Mouse (Mus musculus): ENCODE results near the gene Tgm1.

Tgm1 gene

GRCm38 (mm10) chr14:55713729-55714122 lies at the start of gene Tgm1:
Gene Tgm1, minus strand, starts transcription at chr14:55713926.
- no peak for DNase-seq (ENCODE audit: low spot score)

DNA sequence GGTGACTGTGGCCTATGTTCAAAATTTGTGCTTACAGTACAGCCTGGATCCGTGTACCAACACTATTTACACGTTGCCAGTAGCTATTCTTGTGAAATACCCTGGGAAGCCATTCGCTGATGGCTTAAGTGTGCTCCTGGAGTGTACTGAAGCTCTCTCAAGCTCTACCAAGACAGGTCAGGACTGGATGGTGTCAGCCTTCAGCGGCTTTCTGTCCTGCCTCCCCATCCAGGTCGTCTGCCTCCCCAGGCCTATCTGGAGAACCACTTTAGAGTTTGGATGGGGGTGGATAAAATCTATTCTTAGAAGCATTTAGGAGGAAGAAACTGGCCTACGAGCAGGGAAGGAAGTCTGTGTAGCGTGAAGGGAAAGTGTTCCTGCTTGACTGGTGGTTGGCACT lies 49.4 kb upstream of the Tgm1 start:
- no peak for DNase-seq (ENCODE audit: low spot score)

GRCm38 (mm10) chr14:55762001-55762821 lies 48.5 kb upstream of the Tgm1 start:
- DNase-seq (ENCODE audit: low spot score): peak; percentile 47

GRCm38 (mm10) chr14:55761163-55761562 lies 47.4 kb upstream of the Tgm1 start, which contains the start of gene Ltb4r2:
Gene Ltb4r2, plus strand, starts transcription at chr14:55761428.
- DNase-seq (ENCODE audit: low spot score): no peak

- DNase-seq (ENCODE audit: low spot score): peak; percentile 86
Observed at GRCm38 (mm10) chr14:55760156-55760555, 46.4 kb upstream of the Tgm1 start.

- DNase-seq (ENCODE audit: low spot score): no peak
Observed at GRCm38 (mm10) chr14:55758363-55758784, 44.6 kb upstream of the Tgm1 start, which contains the start of gene Cideb. Gene Cideb, minus strand, starts transcription at chr14:55758458.

DNA sequence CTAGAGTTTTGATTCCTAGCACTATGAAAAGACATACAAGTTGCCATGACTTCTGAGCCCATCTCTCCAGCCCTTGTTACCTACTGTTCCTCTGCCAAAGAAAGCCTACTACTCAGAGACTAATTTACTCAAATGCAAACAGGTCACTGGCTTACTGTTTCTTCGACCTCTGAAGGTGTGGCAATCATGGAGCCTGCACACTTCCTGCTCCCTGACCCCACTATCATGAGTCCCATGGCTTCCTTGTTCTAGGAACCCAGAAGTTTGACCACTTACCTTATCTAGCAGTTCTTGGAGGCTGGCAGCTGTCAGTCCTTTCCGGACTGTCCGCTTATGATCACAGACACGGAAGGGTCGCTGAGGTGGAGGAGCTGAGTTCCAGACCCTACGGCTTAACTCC lies 43.8 kb upstream of the Tgm1 start:
- DNase-seq (ENCODE audit: low spot score): no peak

DNA sequence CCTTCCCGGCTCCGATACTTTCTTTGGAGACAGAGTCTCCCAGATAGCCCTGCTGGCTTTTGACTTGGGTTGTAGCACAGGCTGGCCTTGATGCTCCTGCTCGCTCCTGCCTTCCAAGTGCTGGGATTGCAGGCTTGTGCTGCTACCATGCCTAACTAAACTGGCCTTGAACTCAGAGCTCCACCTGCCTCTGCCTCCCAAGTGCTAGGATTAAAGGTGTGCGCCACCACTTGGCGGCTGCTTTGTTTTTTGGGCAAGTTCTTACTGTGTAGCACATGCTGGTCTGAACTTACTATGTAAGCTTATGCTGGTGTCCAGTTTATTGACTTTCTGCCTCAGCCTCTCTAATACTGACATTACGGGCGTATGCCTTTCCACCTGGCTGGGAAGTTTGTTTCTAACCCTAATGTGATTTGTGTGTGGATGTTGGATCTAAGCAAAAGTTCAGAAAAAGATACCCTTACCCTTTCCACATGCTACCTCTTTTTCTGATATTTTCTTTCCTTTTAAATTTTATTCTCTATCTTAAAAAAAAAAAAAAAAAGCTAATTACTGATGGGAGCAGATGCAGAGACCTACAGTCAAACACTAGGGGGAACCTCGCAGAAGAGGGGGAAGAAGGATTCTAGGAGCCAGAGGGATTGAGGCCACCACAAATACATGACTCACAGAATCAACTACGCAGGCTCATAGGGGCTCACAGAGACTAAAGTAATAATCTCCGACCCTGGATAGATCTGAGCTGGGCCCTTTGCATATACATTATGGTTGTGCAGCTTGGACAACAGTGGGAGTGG lies 33.5 kb upstream of the Tgm1 start:
- DNase-seq (ENCODE audit: low spot score): no peak

DNA sequence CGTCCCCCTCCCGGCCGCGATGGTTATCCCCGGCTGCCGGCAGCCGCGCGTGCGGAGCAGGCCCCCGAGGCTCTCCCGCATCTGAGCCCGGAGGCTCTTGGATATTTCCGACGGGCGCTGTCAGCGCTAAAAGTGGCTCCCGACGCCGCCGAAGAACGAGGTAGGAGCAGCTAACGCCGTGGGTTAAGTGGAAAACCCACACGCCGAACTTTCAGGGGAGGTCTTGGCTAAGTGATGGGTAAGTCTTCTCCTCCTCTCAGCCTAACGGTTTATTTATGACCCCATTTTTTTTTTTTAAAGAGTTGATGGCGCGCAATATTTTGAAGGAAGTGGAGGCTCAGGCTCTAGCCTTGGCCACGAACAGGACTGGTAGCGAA lies 32.1 kb upstream of the Tgm1 start:
- no peak for DNase-seq (ENCODE audit: low spot score)

DNA sequence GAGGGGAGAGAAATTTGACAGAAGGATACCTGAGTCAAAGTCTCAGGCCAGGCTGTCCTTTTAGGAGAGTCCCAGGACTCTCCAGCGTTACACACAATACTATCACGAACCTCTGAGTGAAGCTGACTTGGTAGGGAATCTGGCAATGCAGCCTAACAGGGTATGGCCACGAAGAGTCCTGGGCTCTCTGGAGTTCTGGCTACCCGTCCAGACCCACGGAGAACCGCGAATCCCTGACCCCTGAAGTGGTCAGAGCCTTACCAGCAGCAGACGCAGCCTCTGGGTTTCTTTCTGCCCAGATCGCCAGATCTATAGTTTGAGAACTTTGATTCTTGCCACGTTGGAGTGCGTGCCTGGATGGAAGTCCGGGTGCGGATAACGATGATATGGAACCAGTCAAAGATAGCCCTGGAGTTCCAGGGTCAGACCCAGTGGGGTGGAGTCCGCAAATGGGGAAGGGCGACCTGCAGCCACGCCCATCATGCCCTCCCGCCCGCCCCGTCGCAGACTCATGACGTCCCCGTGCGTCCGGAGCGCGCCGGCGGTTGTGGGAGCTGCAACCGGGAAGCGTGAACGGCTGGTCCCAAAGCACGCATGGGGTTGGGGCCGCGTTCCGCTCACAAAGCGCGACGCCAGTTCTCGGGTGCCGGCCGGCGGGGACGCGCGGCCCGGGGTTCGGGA lies 31.6 kb upstream of the Tgm1 start, which contains the start of the genes Dhrs1 and Nop9:
TSS of gene Dhrs1 (minus strand) at position 511 of the 681 bp plus-strand sequence.
TSS of gene Nop9 (plus strand) at position 514 of the 681 bp plus-strand sequence.
- DNase-seq (ENCODE audit: low spot score): peak; percentile 89

DNA sequence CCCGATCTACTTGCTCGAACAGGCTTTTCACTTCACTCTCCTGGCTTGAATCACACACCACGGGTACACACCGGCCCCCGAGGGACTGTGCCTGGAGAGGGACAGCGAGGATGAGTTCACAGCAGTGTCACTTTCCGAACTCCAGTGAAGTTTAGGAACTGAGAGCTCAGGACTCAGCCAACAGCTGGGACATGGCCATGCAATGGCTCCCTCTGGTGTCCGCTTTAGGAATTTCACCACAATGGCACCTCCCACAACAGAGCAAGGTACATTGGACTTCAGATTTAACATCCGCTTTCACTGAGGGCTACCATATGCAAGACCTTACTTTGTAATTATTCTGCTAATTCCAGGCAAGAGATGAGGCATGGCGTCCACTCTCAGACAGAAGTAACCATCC lies 30.0 kb upstream of the Tgm1 start:
- peak; percentile 86 for DNase-seq (ENCODE audit: low spot score)

DNA sequence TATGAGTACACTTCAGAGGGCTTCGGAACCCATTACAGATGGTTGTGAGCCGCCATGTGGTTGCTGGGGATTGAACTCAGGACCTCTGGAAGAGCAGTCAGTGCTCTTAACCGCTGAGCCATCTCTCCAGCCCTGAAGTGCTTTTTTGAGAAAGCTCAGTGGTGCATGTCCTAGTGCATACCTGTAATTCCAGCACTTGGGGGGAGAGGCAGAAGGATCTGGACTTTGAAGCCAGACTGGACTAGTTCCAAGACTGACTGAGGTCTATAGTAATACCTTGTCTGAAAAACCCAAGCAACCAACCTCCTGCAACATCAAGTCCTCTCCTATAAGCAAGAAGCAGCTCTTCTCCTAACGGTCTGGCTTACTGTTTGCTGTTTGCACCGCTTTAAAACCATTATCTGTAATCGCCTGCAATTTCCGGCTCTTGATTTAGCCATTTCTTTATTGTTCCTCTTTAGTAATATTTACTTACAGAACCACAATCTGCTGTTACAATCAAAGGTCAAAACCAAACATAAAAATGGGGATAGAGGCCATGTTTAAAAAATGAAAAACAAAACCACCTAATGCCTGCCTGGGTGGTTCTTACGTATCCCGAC lies 23.5 kb upstream of the Tgm1 start:
- DNase-seq (ENCODE audit: low spot score): no peak

GRCm38 (mm10) chr14:55735758-55736157 lies 22.0 kb upstream of the Tgm1 start:
- no peak for DNase-seq (ENCODE audit: low spot score)

DNA sequence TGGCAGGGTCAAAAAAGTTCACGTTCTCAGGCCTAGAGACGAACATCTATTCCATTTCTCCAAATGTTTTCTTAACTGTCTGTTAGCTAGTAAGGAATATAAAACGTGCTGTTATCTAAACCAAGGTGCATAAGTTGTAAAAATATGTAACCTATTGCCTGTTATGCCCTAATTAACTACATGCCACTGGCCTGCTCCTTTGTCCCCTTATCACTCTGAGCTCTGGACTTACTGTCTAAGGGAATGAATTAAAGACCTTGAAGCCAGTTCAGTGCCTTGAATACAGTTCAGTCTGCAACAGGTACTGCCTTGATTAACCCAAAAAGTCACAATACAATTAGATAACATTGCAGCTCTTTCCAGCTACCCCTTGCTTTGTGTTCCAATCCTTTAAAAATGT lies 21.6 kb upstream of the Tgm1 start:
- DNase-seq (ENCODE audit: low spot score): no peak

- no peak for DNase-seq (ENCODE audit: low spot score)
Observed at GRCm38 (mm10) chr14:55734869-55735268, 21.1 kb upstream of the Tgm1 start.

DNA sequence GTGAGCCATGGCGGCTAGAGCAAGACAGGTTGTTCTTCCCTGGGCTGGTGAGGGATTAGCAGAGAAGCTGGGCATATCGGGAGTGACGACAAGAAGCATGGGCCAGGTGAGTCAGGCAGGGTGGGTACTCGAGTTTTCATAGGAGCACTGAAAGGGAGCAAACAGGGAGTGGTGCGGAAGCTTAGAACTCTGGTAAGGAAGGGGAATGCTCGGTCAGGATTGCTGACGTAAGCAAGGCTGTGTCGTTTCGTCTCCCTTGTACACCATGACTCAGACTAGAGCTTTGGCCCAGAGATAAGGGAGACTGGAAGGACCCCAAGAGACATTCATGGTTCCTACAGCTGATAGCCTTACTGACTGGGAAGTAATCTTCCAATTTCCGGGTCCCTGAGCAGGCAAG lies 20.2 kb upstream of the Tgm1 start:
- no peak for DNase-seq (ENCODE audit: low spot score)

DNA sequence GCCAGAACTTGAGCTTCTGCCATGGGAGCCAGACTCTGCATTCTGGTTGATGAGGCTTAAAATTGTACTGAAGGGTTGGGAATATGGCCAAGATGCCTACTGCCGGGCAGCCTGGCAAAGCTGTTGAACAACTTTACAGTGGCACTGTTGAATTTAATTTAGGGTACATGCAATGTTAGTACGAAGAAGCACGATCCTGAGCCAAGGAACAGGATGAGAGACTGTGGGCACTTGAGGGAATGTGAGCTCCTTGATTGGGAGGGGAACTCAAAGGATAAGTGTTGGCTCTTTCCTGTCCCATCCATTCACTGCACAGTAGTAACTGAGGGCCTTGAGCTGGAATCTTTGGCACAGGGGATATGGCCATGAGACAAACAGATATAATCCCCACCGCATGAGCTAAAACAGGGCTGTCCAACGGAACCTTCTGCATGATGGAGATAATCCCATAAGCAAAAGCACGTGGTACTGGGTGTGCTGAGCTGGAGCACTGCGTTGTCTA lies 16.9 kb upstream of the Tgm1 start:
- DNase-seq (ENCODE audit: low spot score): no peak

DNA sequence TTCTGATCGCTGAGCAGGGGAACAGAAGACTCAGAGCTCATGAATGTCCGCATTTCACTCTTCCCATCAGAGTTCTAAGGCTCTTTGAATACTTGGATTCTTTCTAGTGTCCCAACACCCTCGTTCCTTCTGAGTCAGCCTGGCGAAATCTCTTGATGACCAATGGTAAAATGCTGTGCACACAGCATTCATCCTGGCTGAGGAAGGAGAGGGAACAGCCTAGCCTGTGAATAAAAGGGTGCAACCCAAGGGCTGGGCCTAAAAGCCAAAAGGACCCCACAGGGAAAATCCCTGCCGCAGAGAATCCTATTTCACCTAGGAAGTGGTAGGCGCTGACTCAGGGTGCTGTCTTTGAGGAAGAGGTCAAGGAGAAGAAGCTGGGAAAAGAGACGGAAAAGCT lies 16.4 kb upstream of the Tgm1 start:
- DNase-seq (ENCODE audit: low spot score): no peak

DNA sequence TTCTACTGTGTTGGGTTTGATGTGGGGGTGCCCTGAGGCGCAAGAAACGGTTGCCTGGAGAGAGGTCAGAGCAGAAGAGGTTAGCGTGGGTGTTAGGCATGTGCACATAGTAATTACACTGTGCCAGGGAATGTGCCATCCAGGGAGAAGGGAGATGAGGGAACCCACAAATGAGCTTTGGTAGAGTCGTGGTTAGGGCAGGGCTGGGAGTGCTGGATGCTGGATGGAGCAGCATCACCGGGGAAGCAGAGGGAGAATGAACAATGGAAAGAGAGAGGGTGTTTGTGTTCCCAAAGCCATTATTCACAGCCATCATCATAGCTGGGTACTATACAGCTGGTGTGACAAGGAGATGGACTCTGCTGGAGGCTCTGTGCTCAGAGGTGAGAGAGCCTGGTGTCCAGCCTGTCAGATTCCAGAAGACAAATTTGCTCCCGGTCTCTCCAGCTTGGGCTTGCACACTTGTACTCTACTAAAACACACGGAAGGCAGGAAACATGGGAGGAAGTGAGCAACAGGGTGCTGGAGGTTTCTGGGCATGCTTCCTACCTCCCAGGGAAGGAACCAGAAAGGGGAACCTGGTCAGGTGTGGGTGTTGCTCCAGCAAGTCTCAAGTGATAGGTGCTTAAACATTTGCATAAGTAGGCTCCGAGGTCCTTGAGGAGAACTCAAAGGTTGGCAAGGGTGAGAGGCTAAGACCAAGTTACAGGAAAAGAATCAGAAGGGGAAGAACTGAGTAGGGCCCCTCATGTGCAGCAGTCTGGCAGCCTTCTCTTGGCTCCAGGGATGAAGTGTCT lies 14.4 kb upstream of the Tgm1 start:
- DNase-seq (ENCODE audit: low spot score): no peak

GRCm38 (mm10) chr14:55726261-55726660 lies 12.5 kb upstream of the Tgm1 start:
- DNase-seq (ENCODE audit: low spot score): no peak

GRCm38 (mm10) chr14:55724411-55724871 lies 10.7 kb upstream of the Tgm1 start:
- no peak for DNase-seq (ENCODE audit: low spot score)
